Mouse (Mus musculus) lung, adult 18-20 months (tissue): ENCODE measurements at regions not wholly inside any gene's neighbourhood (a gene's known extent, or its start where the extent isn't known, plus 50 kb on each side); places are given as distances from the start of the nearest gene placed in this dataset.

Source experiments
- DNase-seq, 2 experiments: peaks; one replicate each; pipeline ENCODE4 v3.0.0; 2022; ENCODE audit warnings: mixed read lengths in 2 of 2

- no peak for DNase-seq
Measured at GRCm38 (mm10) chr16:46331336-46331735, 167.0 kb downstream of the Nectin3 start.

GRCm38 (mm10) chr16:46299079-46299721, 144.3 kb upstream of the Gm4737 start:
- DNase-seq = no peak

- no peak for DNase-seq
Measured at GRCm38 (mm10) chr16:46297192-46297591, 142.3 kb upstream of the Gm4737 start.

- no peak for DNase-seq
Measured at GRCm38 (mm10) chr16:46296412-46296811, 141.5 kb upstream of the Gm4737 start.

- DNase-seq = no peak
Measured at GRCm38 (mm10) chr16:46293831-46294230, 139.0 kb upstream of the Gm4737 start.

- no peak for DNase-seq
Measured at GRCm38 (mm10) chr16:46291067-46291833, 136.4 kb upstream of the Gm4737 start.

GRCm38 (mm10) chr16:46290199-46290598, 135.3 kb upstream of the Gm4737 start:
- peak in 1 of 2 experiments; percentile 0 for DNase-seq

- no peak for DNase-seq
Measured at GRCm38 (mm10) chr16:46267533-46267932, 112.7 kb upstream of the Gm4737 start.

GRCm38 (mm10) chr16:46251639-46252038, 96.8 kb upstream of the Gm4737 start:
- DNase-seq = no peak

GRCm38 (mm10) chr16:46250943-46251342, 96.1 kb upstream of the Gm4737 start:
- DNase-seq = no peak

- DNase-seq = no peak
Measured at GRCm38 (mm10) chr16:46245598-46245997, 90.7 kb upstream of the Gm4737 start.

- DNase-seq = no peak
Measured at GRCm38 (mm10) chr16:46228744-46229143, 73.9 kb upstream of the Gm4737 start.

GRCm38 (mm10) chr16:46223084-46223600, 68.3 kb upstream of the Gm4737 start:
- DNase-seq = no peak

- DNase-seq = no peak
Measured at GRCm38 (mm10) chr16:46212504-46212903, 57.6 kb upstream of the Gm4737 start.

- no peak for DNase-seq
Measured at GRCm38 (mm10) chr16:46211914-46212313, 57.0 kb upstream of the Gm4737 start.

GRCm38 (mm10) chr16:46205114-46205513, 50.2 kb upstream of the Gm4737 start:
- DNase-seq = no peak
